Mouse (Mus musculus): ENCODE data around the gene Fbxo33.
"Not testable (repeated sequence)": the region's sequence is repeated elsewhere in the genome, so short reads cannot be mapped to it uniquely, and the experiment has no call there.

The Fbxo33 gene

GRCm38 (mm10) chr12:59219325-59220225, at the start of gene Fbxo33:
Fbxo33 (minus strand) TSS chr12:59219725.
- peak; percentile 98 for DNase-seq

- DNase-seq: no peak
Observed at GRCm38 (mm10) chr12:59265942-59266231, 46.4 kb upstream of the Fbxo33 start.

GRCm38 (mm10) chr12:59265207-59265941, 45.8 kb upstream of the Fbxo33 start:
- peak; percentile 8 for DNase-seq

GRCm38 (mm10) chr12:59262841-59263240, 43.3 kb upstream of the Fbxo33 start:
- no peak for DNase-seq

- DNase-seq: no peak
Observed at GRCm38 (mm10) chr12:59260798-59261197, 41.3 kb upstream of the Fbxo33 start.

GRCm38 (mm10) chr12:59260362-59260761, 40.8 kb upstream of the Fbxo33 start:
- DNase-seq: no peak

GRCm38 (mm10) chr12:59259015-59259414, 39.5 kb upstream of the Fbxo33 start:
- DNase-seq: no peak

GRCm38 (mm10) chr12:59250259-59250827, 30.8 kb upstream of the Fbxo33 start:
- DNase-seq: no peak

- no peak for DNase-seq
Observed at GRCm38 (mm10) chr12:59248969-59249368, 29.4 kb upstream of the Fbxo33 start.

- DNase-seq: not testable (repeated sequence)
Observed at GRCm38 (mm10) chr12:59241031-59241430, 21.5 kb upstream of the Fbxo33 start.

- no peak for DNase-seq
Observed at GRCm38 (mm10) chr12:59238434-59238833, 18.9 kb upstream of the Fbxo33 start.

GRCm38 (mm10) chr12:59228401-59228800, 8.9 kb upstream of the Fbxo33 start:
- no peak for DNase-seq

GRCm38 (mm10) chr12:59218640-59219321, 744 bp downstream of the Fbxo33 start:
- peak; percentile 47 for DNase-seq

- DNase-seq: no peak
Observed at GRCm38 (mm10) chr12:59217331-59217730, 2.2 kb downstream of the Fbxo33 start.

- DNase-seq: no peak
Observed at GRCm38 (mm10) chr12:59216676-59217266, 2.8 kb downstream of the Fbxo33 start.

- no peak for DNase-seq
Observed at GRCm38 (mm10) chr12:59216176-59216575, 3.3 kb downstream of the Fbxo33 start.

GRCm38 (mm10) chr12:59207814-59208213, 11.7 kb downstream of the Fbxo33 start:
- no peak for DNase-seq

- no peak for DNase-seq
Observed at GRCm38 (mm10) chr12:59207000-59207390, 12.5 kb downstream of the Fbxo33 start.

GRCm38 (mm10) chr12:59206208-59206999, 13.1 kb downstream of the Fbxo33 start:
- DNase-seq: no peak

GRCm38 (mm10) chr12:59205571-59205970, 14.0 kb downstream of the Fbxo33 start:
- no peak for DNase-seq

- no peak for DNase-seq
Observed at GRCm38 (mm10) chr12:59199361-59199760, 20.2 kb downstream of the Fbxo33 start.

- no peak for DNase-seq
Observed at GRCm38 (mm10) chr12:59198750-59199149, 20.8 kb downstream of the Fbxo33 start.
